Mouse (Mus musculus): Measurements from ENCODE around the gene Gm10972. TPM values are rescaled to one million over a fixed set of nuclear protein-coding genes. Genes with fewer than 3 reads are reported as not detected.
"Not testable (repeated sequence)": the region's sequence is repeated elsewhere in the genome, so short reads cannot be mapped to it uniquely, and the experiment has no call there.

Gene Gm10972
- polyA plus RNA-seq, 1 experiment from 2014 or later: not detected

GRCm38 (mm10) chr3:94690616-94691247 is 47.8 kb downstream of the Gm10972 start:
- no peak overlapping the region for H3K4me3 ChIP-seq (replicated peaks)
- no peaks in the 10 kb centered on the region for H3K36me3 ChIP-seq
- no peak overlapping the region for H3K27ac ChIP-seq
- no peaks in the 10 kb centered on the region for H3K9me3 ChIP-seq (replicated peaks)
- no peak overlapping the region for H3K4me2 ChIP-seq
- H3K9ac ChIP-seq: no peak overlapping the region
- no peaks in the 10 kb centered on the region for H3K27me3 ChIP-seq
- no peak for ATAC-seq (replicated peaks; ENCODE audit: low FRiP score)
- peaks cover 16% of the 10 kb centered on the region for H3K4me1 ChIP-seq

- not testable (repeated sequence) for H3K9me3 ChIP-seq (replicated peaks); H3K36me3 ChIP-seq; H3K27me3 ChIP-seq; H3K4me2 ChIP-seq; H3K4me3 ChIP-seq (replicated peaks); H3K9ac ChIP-seq; ATAC-seq (replicated peaks; ENCODE audit: low FRiP score); H3K27ac ChIP-seq
- WGBS: 92% methylated on average over 4 of the region's 4 CpGs
- H3K4me1 ChIP-seq: peaks cover 16% of the 10 kb centered on the region
These were observed 48.8 kb downstream of the Gm10972 start for GRCm38 (mm10) chr3:94691694-94692093.

Other genes starting within 250 kb of the Gm10972 start
- 0.17 and 0.32 TPM in 2 replicates for gene Lingo4, start 244.6 kb upstream of the Gm10972 start, polyA plus RNA-seq (2015; fragmentation: Nextera tagmentation; extraction: Ambion mirVana)
- gene Tdrkh, start 229.8 kb upstream of the Gm10972 start, polyA plus RNA-seq (2015; fragmentation: Nextera tagmentation; extraction: Ambion mirVana): 12.0 and 15.5 TPM in 2 replicates
- 68.4 and 70.4 TPM in 2 replicates for gene Mrpl9, start 199.8 kb upstream of the Gm10972 start, polyA plus RNA-seq (2015; fragmentation: Nextera tagmentation; extraction: Ambion mirVana)
- 0.45 and 0.84 TPM in 2 replicates for gene Oaz3, start 199.2 kb upstream of the Gm10972 start, polyA plus RNA-seq (2015; fragmentation: Nextera tagmentation; extraction: Ambion mirVana)
- gene Celf3, start 164.8 kb upstream of the Gm10972 start, polyA plus RNA-seq (2015; fragmentation: Nextera tagmentation; extraction: Ambion mirVana): 2.5 and 5.5 TPM in 2 replicates
- gene Riiad1, start 162.8 kb upstream of the Gm10972 start, polyA plus RNA-seq (2015; fragmentation: Nextera tagmentation; extraction: Ambion mirVana): 1.2 and 2.3 TPM in 2 replicates
- 47.2 and 50.9 TPM in 2 replicates for gene Snx27, start 60.4 kb upstream of the Gm10972 start, polyA plus RNA-seq (2015; fragmentation: Nextera tagmentation; extraction: Ambion mirVana)
- gene Tuft1, start 15.8 kb downstream of the Gm10972 start, polyA plus RNA-seq (2015; fragmentation: Nextera tagmentation; extraction: Ambion mirVana): 6.7 and 7.1 TPM in 2 replicates
- gene Selenbp2, start 50.4 kb downstream of the Gm10972 start, polyA plus RNA-seq (2015; fragmentation: Nextera tagmentation; extraction: Ambion mirVana): 2.7 and 3.2 TPM in 2 replicates
- gene Cgn, start 143.4 kb downstream of the Gm10972 start, polyA plus RNA-seq (2015; fragmentation: Nextera tagmentation; extraction: Ambion mirVana): 17.0 and 18.3 TPM in 2 replicates
- 17.4 and 18.8 TPM in 2 replicates for gene Pogz, start 194.5 kb downstream of the Gm10972 start, polyA plus RNA-seq (2015; fragmentation: Nextera tagmentation; extraction: Ambion mirVana)
- gene Psmb4, start 243.8 kb downstream of the Gm10972 start, polyA plus RNA-seq (2015; fragmentation: Nextera tagmentation; extraction: Ambion mirVana): 340 and 342 TPM in 2 replicates